Mouse (Mus musculus): ENCODE results near the gene Clec12a. TPM values are rescaled to one million over a fixed set of nuclear protein-coding genes. Genes with fewer than 3 reads are reported as not detected.

Gene Clec12a
- polyA plus RNA-seq, 1 experiment from 2014 or later = 0.32 TPM

GRCm38 (mm10) chr6:129383466-129383865 is 41.0 kb downstream of the Clec12a start:
- Histone ChIP-seq H3K4me2 (no peak overlapping the region), H3K4me3 (no peak overlapping the region), H3K27me3 (no peaks in the 10 kb centered on the region), H3K9ac (no peak overlapping the region), H3K27ac (replicated peaks) (no peak overlapping the region), H3K4me1 (replicated peaks) (no peaks in the 10 kb centered on the region), H3K9me3 (no peaks in the 10 kb centered on the region), H3K36me3 (no peaks in the 10 kb centered on the region)
- 87% methylated on average over 3 of the region's 3 CpGs for WGBS
- no peak for ATAC-seq (ENCODE audit: low FRiP score, low read depth)

GRCm38 (mm10) chr6:129385000-129385399 is 42.5 kb downstream of the Clec12a start:
- no peak overlapping the region for H3K9ac ChIP-seq
- no peaks in the 10 kb centered on the region for H3K27me3 ChIP-seq
- no peaks in the 10 kb centered on the region for H3K36me3 ChIP-seq
- 43% methylated on average over 4 of the region's 4 CpGs for WGBS
- no peak overlapping the region for H3K4me3 ChIP-seq
- H3K27ac ChIP-seq (replicated peaks) = no peak overlapping the region
- H3K9me3 ChIP-seq = no peaks in the 10 kb centered on the region
- 0 out of 2 replicates have a peak, but pooled peaks have one; percentile 54 for ATAC-seq (ENCODE audit: low FRiP score, low read depth)
- no peak overlapping the region for H3K4me2 ChIP-seq
- no peaks in the 10 kb centered on the region for H3K4me1 ChIP-seq (replicated peaks)

DNA sequence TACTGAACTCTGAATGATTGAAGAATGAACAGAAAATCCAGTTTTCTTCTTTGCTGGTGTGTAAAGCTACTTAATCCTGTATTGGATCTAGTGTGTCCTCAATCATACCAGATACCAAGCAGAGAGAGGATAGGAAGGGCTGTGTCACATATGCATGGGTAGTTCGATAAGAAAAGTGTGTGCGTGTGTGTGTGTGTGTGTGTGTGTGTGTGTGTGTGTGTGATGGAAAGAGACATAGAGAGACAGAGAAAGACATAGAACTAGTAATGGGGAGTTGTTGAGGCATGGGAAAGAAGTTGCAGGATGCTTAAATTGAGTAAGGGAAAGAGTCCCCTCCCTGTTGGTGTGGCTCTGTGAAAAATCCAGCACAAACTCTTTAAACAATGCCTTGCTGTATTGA is 43.3 kb downstream of the Clec12a start, which contains the start of gene Clec12b:
Gene Clec12b (minus strand): TSS at position 101 of the 400 bp plus-strand sequence.
- WGBS = 52% methylated on average over 2 of the region's 2 CpGs
- no peaks in the 10 kb centered on the region for H3K4me1 ChIP-seq (replicated peaks)
- H3K9me3 ChIP-seq = no peaks in the 10 kb centered on the region
- no peak for ATAC-seq (ENCODE audit: low FRiP score, low read depth)
- H3K4me2 ChIP-seq = no peak within 1 kb of the TSS
- H3K36me3 ChIP-seq = no peaks in the 10 kb centered on the region
- H3K27ac ChIP-seq (replicated peaks) = no peak within 1 kb of the TSS
- no peak within 1 kb of the TSS for H3K9ac ChIP-seq
- H3K27me3 ChIP-seq = no peaks in the 10 kb centered on the region
- H3K4me3 ChIP-seq = no peak within 1 kb of the TSS

DNA sequence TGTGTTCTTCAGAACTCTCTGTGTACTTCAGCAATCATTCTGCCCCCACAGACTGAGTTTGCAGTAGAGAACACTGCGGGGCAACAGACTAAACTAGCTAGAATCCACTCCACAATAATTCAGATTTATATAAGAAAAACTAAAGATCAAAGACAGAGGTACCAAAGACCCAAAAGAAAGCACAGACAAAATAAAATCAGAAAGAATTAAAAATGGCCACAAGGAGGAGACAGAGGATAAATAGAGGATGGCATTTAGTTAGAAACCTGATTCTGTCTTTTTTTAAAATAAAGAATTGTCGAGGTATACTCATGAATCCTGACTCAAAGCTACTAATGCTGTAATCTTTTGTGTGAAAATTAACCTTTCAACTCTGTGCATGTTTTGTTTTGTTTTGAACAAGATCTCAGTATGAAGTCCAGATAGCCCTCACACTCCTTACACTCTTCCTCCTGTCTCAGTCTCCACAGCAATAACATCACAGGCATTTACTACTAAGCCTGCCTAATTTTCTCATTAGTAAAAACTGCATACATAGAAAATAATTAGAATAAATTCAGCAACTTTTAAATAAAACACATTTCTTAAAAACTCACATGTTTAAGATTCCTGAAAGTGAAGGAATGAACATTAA is 50.7 kb downstream of the Clec12a start:
- Histone ChIP-seq H3K9me3 (no peaks in the 10 kb centered on the region), H3K36me3 (no peaks in the 10 kb centered on the region), H3K4me3 (no peak overlapping the region), H3K27ac (replicated peaks) (no peak overlapping the region), H3K9ac (no peak overlapping the region), H3K27me3 (no peaks in the 10 kb centered on the region), H3K4me1 (replicated peaks) (no peaks in the 10 kb centered on the region), H3K4me2 (no peak overlapping the region)
- ATAC-seq (ENCODE audit: low FRiP score, low read depth) = no peak
- WGBS = 30% methylated on average over 2 of the region's 2 CpGs

DNA sequence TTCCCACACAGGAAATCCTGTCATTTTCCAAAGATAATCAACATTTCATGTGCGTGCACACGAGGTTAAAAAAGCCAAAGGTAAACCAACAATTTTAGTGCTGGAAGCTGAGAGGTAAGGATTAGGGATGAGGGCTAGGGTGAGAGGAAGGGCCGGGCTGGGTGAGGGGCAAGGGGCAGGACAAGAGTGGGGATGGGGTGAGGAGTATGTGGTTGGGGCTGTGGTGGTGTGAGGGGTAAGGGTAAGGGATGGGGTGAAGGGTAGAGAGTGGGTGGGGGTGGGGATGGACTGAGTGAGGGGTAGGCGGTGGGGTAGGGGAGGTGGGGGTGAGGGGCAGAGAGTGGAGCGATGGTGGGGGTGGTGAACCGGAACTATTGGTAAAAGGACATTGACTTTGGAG is 51.2 kb downstream of the Clec12a start:
- Histone ChIP-seq H3K9ac (no peak overlapping the region), H3K9me3 (no peaks in the 10 kb centered on the region), H3K4me1 (replicated peaks) (no peaks in the 10 kb centered on the region), H3K4me2 (no peak overlapping the region), H3K27ac (replicated peaks) (no peak overlapping the region), H3K27me3 (no peaks in the 10 kb centered on the region), H3K4me3 (no peak overlapping the region), H3K36me3 (no peaks in the 10 kb centered on the region)
- 79% methylated on average over 6 of the region's 6 CpGs for WGBS
- no peak for ATAC-seq (ENCODE audit: low FRiP score, low read depth)

GRCm38 (mm10) chr6:129396997-129397396 is 54.5 kb downstream of the Clec12a start, which contains the start of gene Clec1b:
Clec1b (plus strand) TSS chr6:129397297.
- H3K36me3 ChIP-seq = no peaks in the 10 kb centered on the region
- H3K4me3 ChIP-seq = no peak within 1 kb of the TSS
- no peak for ATAC-seq (ENCODE audit: low FRiP score, low read depth)
- WGBS = 88% methylated on average over 8 of the region's 8 CpGs
- H3K4me2 ChIP-seq = no peak within 1 kb of the TSS
- H3K27ac ChIP-seq (replicated peaks) = no peak within 1 kb of the TSS
- no peak within 1 kb of the TSS for H3K9ac ChIP-seq
- H3K9me3 ChIP-seq = no peaks in the 10 kb centered on the region
- no peaks in the 10 kb centered on the region for H3K4me1 ChIP-seq (replicated peaks)
- H3K27me3 ChIP-seq = no peaks in the 10 kb centered on the region

- no peaks in the 10 kb centered on the region for H3K27me3 ChIP-seq
- H3K27ac ChIP-seq (replicated peaks) = no peak overlapping the region
- 64% methylated on average over 6 of the region's 6 CpGs for WGBS
- H3K4me3 ChIP-seq = no peak overlapping the region
- no peaks in the 10 kb centered on the region for H3K4me1 ChIP-seq (replicated peaks)
- no peaks in the 10 kb centered on the region for H3K9me3 ChIP-seq
- no peaks in the 10 kb centered on the region for H3K36me3 ChIP-seq
- no peak overlapping the region for H3K4me2 ChIP-seq
- ATAC-seq (ENCODE audit: low FRiP score, low read depth) = no peak
- no peak overlapping the region for H3K9ac ChIP-seq
These were observed 57.5 kb downstream of the Clec12a start for GRCm38 (mm10) chr6:129399945-129400344.

- Histone ChIP-seq H3K27ac (replicated peaks) (no peak overlapping the region), H3K36me3 (no peaks in the 10 kb centered on the region), H3K9ac (no peak overlapping the region), H3K4me3 (no peak overlapping the region), H3K9me3 (no peaks in the 10 kb centered on the region), H3K27me3 (no peaks in the 10 kb centered on the region), H3K4me2 (no peak overlapping the region), H3K4me1 (replicated peaks) (no peaks in the 10 kb centered on the region)
- no peak for ATAC-seq (ENCODE audit: low FRiP score, low read depth)
- 90% methylated on average over 2 of the region's 2 CpGs for WGBS
These were observed 59.9 kb downstream of the Clec12a start for GRCm38 (mm10) chr6:129402404-129402803.

DNA sequence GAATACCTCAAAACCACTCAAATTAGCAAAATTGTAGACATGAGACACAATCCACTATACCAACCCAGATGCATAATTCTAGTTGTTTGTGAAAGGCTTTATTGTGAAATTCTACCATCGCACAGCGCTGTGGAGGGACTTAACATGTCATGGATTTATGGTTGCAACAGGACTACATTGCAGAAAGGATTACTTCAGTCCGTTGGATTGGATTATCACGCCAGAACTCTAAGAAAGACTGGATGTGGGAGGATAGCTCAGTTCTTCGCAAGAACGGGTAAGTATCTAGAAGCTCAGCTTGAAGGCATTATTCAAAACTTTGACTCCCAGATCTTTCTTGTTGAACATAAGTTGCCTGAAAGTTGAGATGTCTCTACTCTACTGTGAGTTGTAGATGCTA is 60.9 kb downstream of the Clec12a start:
- no peak overlapping the region for H3K4me2 ChIP-seq
- H3K4me1 ChIP-seq (replicated peaks) = no peaks in the 10 kb centered on the region

DNA sequence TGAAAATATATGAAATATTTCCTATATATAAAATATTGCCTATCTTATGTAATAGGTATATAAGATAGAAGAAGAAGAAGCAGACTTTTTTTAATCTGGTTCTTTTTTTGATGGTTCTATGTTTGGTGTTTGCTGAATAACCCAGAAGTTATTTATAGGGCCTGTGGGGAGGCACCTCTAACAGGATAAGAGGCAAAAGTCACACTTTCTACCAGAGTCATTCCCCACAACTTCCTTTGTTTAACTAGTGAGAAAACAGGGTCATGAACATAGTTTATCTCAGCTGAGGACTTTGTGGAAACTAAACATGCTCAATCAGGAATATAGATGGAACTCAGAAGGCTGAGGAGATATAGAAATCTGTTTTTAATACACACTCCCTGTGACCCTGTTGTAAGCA is 63.5 kb downstream of the Clec12a start:
- no peaks in the 10 kb centered on the region for H3K36me3 ChIP-seq
- no peak for ATAC-seq (ENCODE audit: low FRiP score, low read depth)
- no peaks in the 10 kb centered on the region for H3K27me3 ChIP-seq
- no peak overlapping the region for H3K4me2 ChIP-seq
- no peaks in the 10 kb centered on the region for H3K4me1 ChIP-seq (replicated peaks)
- no peak overlapping the region for H3K27ac ChIP-seq (replicated peaks)
- no peaks in the 10 kb centered on the region for H3K9me3 ChIP-seq
- no peak overlapping the region for H3K9ac ChIP-seq
- H3K4me3 ChIP-seq = no peak overlapping the region

More for the DNA sequence above, 60.9 kb downstream of the Clec12a start:
- Histone ChIP-seq H3K36me3 (no peaks in the 10 kb centered on the region), H3K4me3 (no peak overlapping the region), H3K9me3 (no peaks in the 10 kb centered on the region), H3K27me3 (no peaks in the 10 kb centered on the region), H3K27ac (replicated peaks) (no peak overlapping the region), H3K9ac (no peak overlapping the region)
- ATAC-seq (ENCODE audit: low FRiP score, low read depth) = no peak
- 90% methylated on average over 6 of the region's 6 CpGs for WGBS

GRCm38 (mm10) chr6:129407324-129407723 is 64.8 kb downstream of the Clec12a start:
- Histone ChIP-seq H3K9ac (no peak overlapping the region), H3K9me3 (no peaks in the 10 kb centered on the region), H3K4me1 (replicated peaks) (no peaks in the 10 kb centered on the region), H3K36me3 (no peaks in the 10 kb centered on the region), H3K4me3 (no peak overlapping the region), H3K27me3 (no peaks in the 10 kb centered on the region), H3K27ac (replicated peaks) (no peak overlapping the region), H3K4me2 (no peak overlapping the region)
- WGBS = 55% methylated on average over 2 of the region's 2 CpGs
- no peak for ATAC-seq (ENCODE audit: low FRiP score, low read depth)

DNA sequence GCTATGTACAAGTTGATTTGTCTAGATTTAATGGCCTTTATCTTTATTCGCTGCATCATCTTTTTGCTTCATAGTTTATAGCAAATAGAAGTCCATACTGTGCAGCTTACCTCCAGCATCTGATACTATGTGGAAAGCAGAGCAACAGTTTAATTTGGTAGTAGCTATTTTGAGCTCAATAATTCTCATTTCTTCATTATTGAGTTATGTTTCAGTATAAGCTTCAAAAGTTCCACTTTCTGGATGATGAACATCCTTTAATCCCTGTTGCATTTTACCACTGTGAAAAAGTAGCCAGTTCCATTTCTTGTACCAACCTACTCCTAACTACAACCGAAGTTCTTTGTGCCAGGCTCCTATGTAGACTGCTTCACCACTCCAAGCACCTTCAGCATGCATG is 66.1 kb downstream of the Clec12a start, which contains the start of gene Clec9a:
Gene Clec9a (plus strand): TSS at position 301 of the 400 bp plus-strand sequence.
- no peak within 1 kb of the TSS for H3K27ac ChIP-seq (replicated peaks)
- H3K4me3 ChIP-seq = no peak within 1 kb of the TSS
- H3K4me2 ChIP-seq = no peak within 1 kb of the TSS
- no peaks in the 10 kb centered on the region for H3K36me3 ChIP-seq
- no peak for ATAC-seq (ENCODE audit: low FRiP score, low read depth)
- no peaks in the 10 kb centered on the region for H3K4me1 ChIP-seq (replicated peaks)
- WGBS = 88% methylated on average over 2 of the region's 2 CpGs
- H3K9ac ChIP-seq = no peak within 1 kb of the TSS
- no peaks in the 10 kb centered on the region for H3K9me3 ChIP-seq
- H3K27me3 ChIP-seq = no peaks in the 10 kb centered on the region

- ATAC-seq (ENCODE audit: low FRiP score, low read depth) = peak; percentile 51; the same call in 1 of the 2 replicates
- no peaks in the 10 kb centered on the region for H3K36me3 ChIP-seq
- H3K9ac ChIP-seq = no peak overlapping the region
- H3K4me1 ChIP-seq (replicated peaks) = no peaks in the 10 kb centered on the region
- H3K27ac ChIP-seq (replicated peaks) = no peak overlapping the region
- no peaks in the 10 kb centered on the region for H3K27me3 ChIP-seq
- no peak overlapping the region for H3K4me3 ChIP-seq
- H3K9me3 ChIP-seq = no peaks in the 10 kb centered on the region
- WGBS = 90% methylated on average over 1 of the region's 1 CpGs
- no peak overlapping the region for H3K4me2 ChIP-seq
These were observed 71.7 kb downstream of the Clec12a start for GRCm38 (mm10) chr6:129414177-129414576.
